Mouse (Mus musculus): ENCODE results near the gene Muc3. TPM values are rescaled to one million over a fixed set of nuclear protein-coding genes. Genes with fewer than 3 reads are reported as not detected.

Gene Muc3
- polyA plus RNA-seq, 1 experiment from 2014 or later: not detected

DNA sequence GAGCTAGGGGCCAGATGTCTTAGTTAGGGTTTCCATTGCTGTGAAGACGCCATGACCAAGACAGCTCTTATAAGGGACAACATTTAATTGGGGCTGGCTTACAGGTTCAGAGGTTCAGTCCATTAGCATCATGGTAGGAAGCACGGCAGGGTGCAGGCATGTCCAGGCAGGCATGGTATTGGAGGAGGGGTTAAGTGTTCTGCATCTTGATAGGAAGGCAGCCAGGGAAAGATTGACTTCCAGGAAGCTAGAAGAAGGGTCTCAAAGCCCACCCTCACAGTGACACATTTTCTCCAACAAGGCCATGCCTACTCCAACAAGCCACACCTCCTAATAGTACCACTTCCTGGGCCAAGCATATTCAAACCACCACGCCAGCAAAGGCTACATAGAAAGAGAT, 63.4 kb downstream of the Muc3 start:
- WGBS: 84% methylated on average over 3 of the region's 3 CpGs
- Histone ChIP-seq H3K4me3 (no peak overlapping the region), H3K36me3 (ENCODE audit: poor library complexity, severe bottlenecking) (no peaks in the 10 kb centered on the region), H3K9me3 (replicated peaks) (peaks cover 4% of the 10 kb centered on the region; the same call in 1 of the 2 replicates), H3K4me1 (no peaks in the 10 kb centered on the region), H3K27me3 (no peaks in the 10 kb centered on the region), H3K27ac (no peak overlapping the region), H3K9ac (no peak overlapping the region), H3K4me2 (no peak overlapping the region)
- ATAC-seq: no peak

DNA sequence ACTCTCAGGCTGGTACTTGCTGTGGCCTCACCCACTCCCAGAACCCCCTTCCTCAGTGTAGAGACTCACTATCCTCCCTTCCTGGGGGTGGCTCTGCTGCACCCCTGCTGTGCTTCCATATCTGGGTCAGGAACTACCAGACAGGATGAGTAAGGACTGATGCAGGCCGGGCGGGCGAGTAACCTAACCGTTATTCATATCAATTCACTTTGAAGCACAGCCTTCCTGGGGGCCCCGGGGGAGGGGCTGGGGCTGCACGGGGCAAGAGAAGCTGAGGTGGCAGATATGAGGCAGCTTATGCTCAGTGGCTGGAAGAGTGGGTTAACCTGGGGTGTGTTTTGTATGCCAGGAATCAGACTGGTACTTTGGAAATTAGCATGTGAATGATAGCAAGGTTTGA, 64.1 kb downstream of the Muc3 start:
- Histone ChIP-seq H3K36me3 (ENCODE audit: poor library complexity, severe bottlenecking) (no peaks in the 10 kb centered on the region), H3K27ac (no peak overlapping the region), H3K27me3 (no peaks in the 10 kb centered on the region), H3K4me3 (no peak overlapping the region), H3K9me3 (replicated peaks) (peaks cover 4% of the 10 kb centered on the region; the same call in 1 of the 2 replicates), H3K4me1 (no peaks in the 10 kb centered on the region), H3K9ac (no peak overlapping the region), H3K4me2 (no peak overlapping the region)
- 86% methylated on average over 6 of the region's 6 CpGs for WGBS
- ATAC-seq: no peak

Other genes with a start within 250 kb of the Muc3 start
- 123 and 126 TPM in 2 replicates for gene Ift22, start 241.2 kb downstream of the Muc3 start, polyA plus RNA-seq (2015; fragmentation: Nextera tagmentation; extraction: Ambion mirVana)
- 350 and 357 TPM in 2 replicates for gene Fis1, start 196.0 kb downstream of the Muc3 start, polyA plus RNA-seq (2015; fragmentation: Nextera tagmentation; extraction: Ambion mirVana)
- gene Cldn15, start 182.7 kb downstream of the Muc3 start, polyA plus RNA-seq (2015; fragmentation: Nextera tagmentation; extraction: Ambion mirVana): 0.13 and 0.31 TPM in 2 replicates
- gene Plod3, start 162.3 kb downstream of the Muc3 start, polyA plus RNA-seq (2015; fragmentation: Nextera tagmentation; extraction: Ambion mirVana): 25.8 and 28.9 TPM in 2 replicates
- gene Znhit1, start 161.3 kb downstream of the Muc3 start, polyA plus RNA-seq (2015; fragmentation: Nextera tagmentation; extraction: Ambion mirVana): 110 and 113 TPM in 2 replicates
- 0.89 and 1.0 TPM in 2 replicates for gene Vgf, start 122.9 kb downstream of the Muc3 start, polyA plus RNA-seq (2015; fragmentation: Nextera tagmentation; extraction: Ambion mirVana)
- gene Ap1s1, start 103.2 kb downstream of the Muc3 start, polyA plus RNA-seq (2015; fragmentation: Nextera tagmentation; extraction: Ambion mirVana): 252 and 260 TPM in 2 replicates
- gene Serpine1, start 77.1 kb downstream of the Muc3 start, polyA plus RNA-seq (2015; fragmentation: Nextera tagmentation; extraction: Ambion mirVana): 0.14 and 0.21 TPM in 2 replicates
- 3.6 and 4.4 TPM in 2 replicates for gene Trim56, start 33.1 kb downstream of the Muc3 start, polyA plus RNA-seq (2015; fragmentation: Nextera tagmentation; extraction: Ambion mirVana)
- gene Muc3a, start 63.1 kb upstream of the Muc3 start, polyA plus RNA-seq (2015; fragmentation: Nextera tagmentation; extraction: Ambion mirVana): not detected in 2 replicates
- gene Ache, start 138.2 kb upstream of the Muc3 start, polyA plus RNA-seq (2015; fragmentation: Nextera tagmentation; extraction: Ambion mirVana): 2.7 and 4.1 TPM in 2 replicates
- gene Ufsp1, start 145.3 kb upstream of the Muc3 start, polyA plus RNA-seq (2015; fragmentation: Nextera tagmentation; extraction: Ambion mirVana): 7.1 and 7.2 TPM in 2 replicates
- 145 and 150 TPM in 2 replicates for gene Srrt, start 158.4 kb upstream of the Muc3 start, polyA plus RNA-seq (2015; fragmentation: Nextera tagmentation; extraction: Ambion mirVana)
- 30.8 and 35.3 TPM in 2 replicates for gene Trip6, start 165.1 kb upstream of the Muc3 start, polyA plus RNA-seq (2015; fragmentation: Nextera tagmentation; extraction: Ambion mirVana)
- gene Slc12a9, start 184.3 kb upstream of the Muc3 start, polyA plus RNA-seq (2015; fragmentation: Nextera tagmentation; extraction: Ambion mirVana): 14.4 and 16.9 TPM in 2 replicates
- gene Ephb4, start 200.8 kb upstream of the Muc3 start, polyA plus RNA-seq (2015; fragmentation: Nextera tagmentation; extraction: Ambion mirVana): 8.6 and 10.1 TPM in 2 replicates